ENCODE assay signal across 24 mouse cellular contexts in genomic region chrX:126779895-126780294, GRCm38 (mm10). TPM values are rescaled to one million over a fixed set of nuclear protein-coding genes. Genes with fewer than 3 reads are reported as not detected.
"Had no signal": no experiment of that assay in that cellular context is flagged by ENCODE, and none has a peak within 500 bp of the region (broad histone marks: within the 10 kb centered on the region; RNA-seq: fewer than 3 reads in every experiment).

No protein-coding gene starts in this region.

- H3K36me3 ChIP-seq: neural tube, embryonic 12.5 days; neural tube, embryonic 13.5 days; neural tube, embryonic 15.5 days; stomach, embryonic 15.5 days had no signal

- H3K27ac ChIP-seq: neural tube, embryonic 12.5 days; neural tube, embryonic 13.5 days; neural tube, embryonic 15.5 days; stomach, embryonic 15.5 days; stomach, postnatal 0 days had no signal

- H3K4me2 ChIP-seq: neural tube, embryonic 12.5 days; neural tube, embryonic 13.5 days; neural tube, embryonic 15.5 days; stomach, embryonic 15.5 days had no signal

- H3K4me3 ChIP-seq: neural tube, embryonic 12.5 days; neural tube, embryonic 13.5 days; neural tube, embryonic 15.5 days; stomach, embryonic 15.5 days had no signal

- H3K4me1 ChIP-seq: neural tube, embryonic 12.5 days; neural tube, embryonic 13.5 days; neural tube, embryonic 15.5 days; stomach, embryonic 15.5 days had no signal

- DNase-seq: retina, postnatal 1 day; right cerebral cortex, adult 18-20 months; right cerebral cortex, postnatal 14 days; right cerebral cortex, postnatal 25 days; right cerebral cortex, postnatal 4 days; spleen, adult 18-20 months; thymus, adult 18-20 months; thymus, postnatal 14 days; thymus, postnatal 25 days; thymus, postnatal 36 days; thymus, postnatal 4 days had no signal

- H3K27me3 ChIP-seq: neural tube, embryonic 12.5 days; neural tube, embryonic 13.5 days; neural tube, embryonic 15.5 days; stomach, embryonic 15.5 days had no signal

RNA-seq across cellular contexts. Expression of gene 4932411N23Rik, which starts 35.8 kb away (rescaled TPM):
- polyA plus RNA-seq: neural tube, embryonic 11.5 days; neural tube, embryonic 12.5 days; neural tube, embryonic 13.5 days; neural tube, embryonic 14.5 days; neural tube, embryonic 15.5 days; small intestine, adult 2 months; spleen, adult 2 months; stomach, embryonic 14.5 days; stomach, embryonic 15.5 days; stomach, embryonic 16.5 days; stomach, postnatal 0 days; thymus, postnatal 0 days; urinary bladder, adult 2 months had no signal
